Mouse (Mus musculus) liver, embryonic 14 days (tissue): ENCODE data around the gene Ppm1j. TPM values are rescaled to one million over a fixed set of nuclear protein-coding genes. Genes with fewer than 3 reads are reported as not detected.

Source experiments
- polyA plus RNA-seq: library from polyadenylated mRNA; depleted of rRNA; stranded (reverse); fragments of >200 nt; gene quantifications from 2 replicates; pipeline ENCODE4 v1.2.3, GENCODE M21; 2012; rRNA removed

Ppm1j gene
- polyA plus RNA-seq, result 0.29 and 0.48 TPM in 2 replicates

DNA sequence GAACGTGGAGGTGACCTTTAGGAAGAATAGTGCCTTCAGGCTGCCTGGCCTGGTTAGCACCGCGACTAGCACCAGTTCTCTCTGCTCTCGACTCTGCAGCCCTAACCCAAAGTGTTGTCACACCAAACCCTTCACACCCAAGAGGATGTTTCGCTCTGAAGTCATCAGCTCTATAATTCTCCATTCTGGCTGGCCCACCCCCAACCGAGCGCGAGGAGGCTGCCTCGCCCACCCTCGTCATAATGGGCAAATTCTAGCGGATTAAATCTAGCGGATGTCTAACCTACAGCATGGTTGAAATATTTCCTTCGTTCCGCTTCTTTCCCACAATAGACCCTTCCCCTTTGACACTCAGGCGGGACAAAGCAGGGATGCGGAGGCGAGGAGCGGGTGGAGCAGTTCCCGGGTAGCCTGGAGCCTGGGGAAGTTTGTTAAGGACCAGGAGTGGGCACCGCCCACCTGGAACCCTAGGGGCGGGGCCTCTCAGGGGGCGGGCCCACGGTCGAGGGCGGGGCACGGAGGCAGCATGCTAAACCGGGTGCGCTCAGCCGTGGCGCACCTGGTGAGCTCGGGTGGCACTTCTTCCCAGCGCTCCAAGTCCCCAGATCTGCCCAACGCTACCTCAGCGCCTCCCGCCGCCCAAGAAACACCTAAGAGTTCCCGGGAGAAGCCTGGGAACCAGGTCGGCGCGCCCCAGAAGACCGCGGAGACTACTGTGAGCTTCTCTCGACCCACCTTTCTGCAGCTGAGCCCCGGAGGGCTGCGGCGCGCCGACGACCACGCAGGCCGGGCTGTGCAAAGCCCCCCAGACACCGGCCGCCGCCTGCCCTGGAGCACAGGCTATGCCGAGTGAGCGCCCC lies at the start of gene Ppm1j:
Ppm1j (plus strand) TSS at position 496 of the 860 bp plus-strand sequence.

DNA sequence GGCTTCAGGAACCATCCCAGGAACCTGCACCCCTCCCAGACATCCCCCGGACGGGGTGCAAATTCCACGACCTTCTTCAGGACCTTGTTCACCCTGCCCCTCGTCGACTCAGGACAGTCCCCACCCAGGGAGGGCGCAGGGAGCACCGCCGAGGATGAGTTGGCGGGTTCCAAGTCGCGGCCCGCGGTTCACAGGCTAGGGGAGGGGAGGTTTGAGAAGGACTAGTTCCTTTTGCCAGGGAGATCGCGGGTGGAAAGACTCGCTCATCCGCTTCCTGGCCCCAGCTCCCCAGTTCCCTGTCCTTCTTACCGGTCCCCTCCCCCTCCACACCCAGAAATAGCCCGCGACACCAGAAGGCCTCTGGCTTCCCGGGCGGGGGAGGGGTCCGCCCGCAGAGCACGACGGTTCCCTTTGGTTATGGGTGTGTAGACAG lies 631 bp downstream of the Ppm1j start, which contains the start of gene Fam19a3:
Fam19a3 (minus strand) TSS at position 370 of the 433 bp plus-strand sequence.

DNA sequence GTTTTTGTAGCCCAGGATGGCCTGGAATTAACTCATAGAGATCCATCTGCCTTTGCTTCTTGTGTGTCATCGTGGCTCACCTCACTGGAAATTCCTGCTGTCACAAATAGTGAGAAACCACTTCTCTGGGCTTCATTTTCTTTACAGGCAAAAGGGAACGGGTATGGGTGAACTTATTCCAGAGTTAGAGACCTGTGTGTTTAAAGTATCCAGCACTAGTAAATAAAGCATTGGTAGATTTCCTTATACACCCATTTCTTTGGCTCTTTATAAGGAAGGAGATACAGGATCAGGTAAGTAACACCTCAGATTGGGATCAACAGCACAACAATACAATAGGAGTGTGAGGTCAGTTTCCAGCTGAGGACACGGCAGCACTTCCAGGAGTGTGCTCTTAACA lies 7.2 kb downstream of the Ppm1j start, which contains the start of gene Rhoc:
Rhoc (plus strand) TSS at position 301 of the 400 bp plus-strand sequence.

DNA sequence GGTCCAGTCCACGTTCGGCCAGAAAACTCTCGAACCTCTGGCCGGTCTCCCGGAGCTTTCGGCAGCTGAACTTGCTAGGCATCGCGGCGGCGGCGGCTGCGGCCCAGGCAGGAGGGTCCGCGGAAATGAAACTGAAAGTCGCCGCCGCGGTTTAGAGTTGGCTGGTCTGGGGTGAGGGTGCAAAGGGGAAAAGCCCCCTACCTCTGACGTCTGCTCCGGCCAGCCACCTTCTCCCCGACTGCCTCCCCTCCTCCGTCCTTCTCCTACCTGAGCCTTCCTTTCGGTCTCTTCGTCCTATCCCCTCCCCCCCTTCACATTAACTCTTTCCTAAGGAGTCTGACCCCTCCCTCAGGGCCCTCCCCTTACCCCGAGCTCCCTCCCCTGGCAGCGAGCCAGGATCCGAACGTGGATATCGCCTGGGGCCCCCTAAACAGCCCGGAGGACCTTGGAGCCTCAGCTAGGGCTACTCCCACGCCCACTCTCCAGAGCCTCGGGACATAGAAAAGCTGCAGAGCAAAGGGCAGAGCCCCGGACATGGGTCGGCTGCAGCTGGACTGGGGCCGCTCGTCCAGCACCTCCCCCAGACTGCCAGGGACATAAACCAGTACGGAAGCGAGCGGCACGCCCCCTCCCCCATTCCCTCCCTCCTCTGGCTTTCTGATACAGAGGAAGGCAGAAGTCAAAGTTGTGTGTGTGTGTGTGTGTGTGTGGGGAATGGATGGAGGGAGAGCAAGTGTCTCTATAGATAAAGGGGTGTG lies 37.3 kb downstream of the Ppm1j start, which contains the start of gene Mov10:
Mov10 (minus strand) TSS at position 573 of the 758 bp plus-strand sequence.

Other genes with a start within 250 kb of the Ppm1j start
- 35.7 and 46.3 TPM in 2 replicates for gene Slc16a1, start 142.4 kb upstream of the Ppm1j start, polyA plus RNA-seq
- gene Fam19a3, start 784 bp downstream of the Ppm1j start, polyA plus RNA-seq, result 0.02 TPM in 2 replicates
- gene Rhoc, start 7.3 kb downstream of the Ppm1j start, polyA plus RNA-seq, result 14.2 and 14.4 TPM in 2 replicates
- gene Mov10, start 37.5 kb downstream of the Ppm1j start, polyA plus RNA-seq, result 7.3 and 8.7 TPM in 2 replicates
- gene St7l, start 82.9 kb downstream of the Ppm1j start, polyA plus RNA-seq, result 4.4 and 5.4 TPM in 2 replicates
- 28.5 and 37.0 TPM in 2 replicates for gene Capza1, start 83.4 kb downstream of the Ppm1j start, polyA plus RNA-seq
- 0.07 and 0.11 TPM in 2 replicates for gene Wnt2b, start 180.9 kb downstream of the Ppm1j start, polyA plus RNA-seq